Mouse (Mus musculus): ENCODE measurements at regions not wholly inside any gene's neighbourhood (a gene's known extent, or its start where the extent isn't known, plus 50 kb on each side); places are given as distances from the start of the nearest gene placed in this dataset.

DNA sequence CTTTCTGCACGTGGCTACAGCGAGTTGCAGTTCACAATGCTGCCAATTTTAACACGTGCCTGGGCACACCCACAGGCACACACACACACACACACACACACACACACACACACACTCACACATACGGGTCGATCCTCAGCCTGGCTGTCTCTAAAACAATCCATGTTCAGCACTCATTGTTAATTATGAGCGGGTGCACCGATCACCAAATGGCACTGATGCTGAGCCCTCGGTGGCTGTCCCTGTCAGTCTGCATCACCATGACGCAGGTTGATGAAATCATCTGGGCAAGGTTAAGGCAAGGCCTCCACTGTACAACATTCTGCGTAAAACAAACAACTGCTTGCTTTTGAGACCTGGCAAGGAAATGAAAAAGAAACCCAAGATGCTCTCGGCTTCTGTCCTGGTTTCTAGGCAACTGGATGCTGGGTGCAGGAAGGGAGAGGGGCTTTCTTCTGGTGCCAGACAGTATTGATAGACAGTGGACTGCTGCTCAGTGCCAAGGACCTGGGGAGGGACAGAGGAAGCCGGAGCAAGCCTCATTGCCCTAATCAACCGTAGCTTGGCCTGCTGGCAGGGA is 187.3 kb downstream of the Wdr11 start:
- TF ChIP-seq CTCF (IDR thresholded peaks at IDR 0.05; ENCODE audit: low read depth) (no peak), EP300 (IDR thresholded peaks at IDR 0.05; ENCODE audit: low read depth) (no peak)
